Mouse (Mus musculus): ENCODE results near the gene 6030468B19Rik. TPM values are rescaled to one million over a fixed set of nuclear protein-coding genes. Genes with fewer than 3 reads are reported as not detected.

The 6030468B19Rik gene
- polyA plus RNA-seq, 1 experiment from 2014 or later = not detected

- Histone ChIP-seq H3K36me3 (no peaks in the 10 kb centered on the region), H3K4me2 (replicated peaks) (no peak overlapping the region), H3K27ac (replicated peaks) (no peak overlapping the region), H3K4me3 (no peak overlapping the region), H3K27me3 (no peaks in the 10 kb centered on the region), H3K4me1 (no peaks in the 10 kb centered on the region), H3K9ac (replicated peaks) (no peak overlapping the region), H3K9me3 (no peaks in the 10 kb centered on the region)
- WGBS = 84% methylated on average over 9 of the region's 9 CpGs
- ATAC-seq (replicated peaks) = no peak
Observed at GRCm38 (mm10) chr11:117791441-117791761, 6.1 kb upstream of the 6030468B19Rik start.

GRCm38 (mm10) chr11:117792281-117792888 lies 5.1 kb upstream of the 6030468B19Rik start:
- Histone ChIP-seq H3K9ac (replicated peaks) (no peak overlapping the region), H3K4me2 (replicated peaks) (no peak overlapping the region), H3K4me1 (no peaks in the 10 kb centered on the region), H3K4me3 (no peak overlapping the region), H3K27me3 (no peaks in the 10 kb centered on the region), H3K27ac (replicated peaks) (no peak overlapping the region), H3K36me3 (no peaks in the 10 kb centered on the region), H3K9me3 (no peaks in the 10 kb centered on the region)
- WGBS = 9% methylated on average over 22 of the region's 22 CpGs
- no peak for ATAC-seq (replicated peaks)

GRCm38 (mm10) chr11:117794035-117794551 lies 3.4 kb upstream of the 6030468B19Rik start:
- Histone ChIP-seq H3K9me3 (no peaks in the 10 kb centered on the region), H3K27ac (replicated peaks) (no peak overlapping the region), H3K36me3 (no peaks in the 10 kb centered on the region), H3K4me2 (replicated peaks) (no peak overlapping the region), H3K9ac (replicated peaks) (no peak overlapping the region), H3K4me1 (no peaks in the 10 kb centered on the region), H3K27me3 (no peaks in the 10 kb centered on the region), H3K4me3 (no peak overlapping the region)
- no peak for ATAC-seq (replicated peaks)
- 61% methylated on average over 4 of the region's 4 CpGs for WGBS

GRCm38 (mm10) chr11:117796954-117797353 lies 506 bp upstream of the 6030468B19Rik start:
- ATAC-seq (replicated peaks) = no peak
- H3K4me3 ChIP-seq = no peak overlapping the region
- H3K27me3 ChIP-seq = no peaks in the 10 kb centered on the region
- H3K27ac ChIP-seq (replicated peaks) = no peak overlapping the region
- WGBS = 49% methylated on average over 5 of the region's 5 CpGs
- H3K4me1 ChIP-seq = no peaks in the 10 kb centered on the region
- no peaks in the 10 kb centered on the region for H3K36me3 ChIP-seq
- no peaks in the 10 kb centered on the region for H3K9me3 ChIP-seq
- H3K9ac ChIP-seq (replicated peaks) = no peak overlapping the region
- H3K4me2 ChIP-seq (replicated peaks) = no peak overlapping the region

GRCm38 (mm10) chr11:117798160-117798541 lies 691 bp downstream of the 6030468B19Rik start:
- Histone ChIP-seq H3K4me3 (no peak overlapping the region), H3K4me2 (replicated peaks) (no peak overlapping the region), H3K36me3 (no peaks in the 10 kb centered on the region), H3K4me1 (no peaks in the 10 kb centered on the region), H3K27ac (replicated peaks) (no peak overlapping the region), H3K27me3 (no peaks in the 10 kb centered on the region), H3K9me3 (no peaks in the 10 kb centered on the region), H3K9ac (replicated peaks) (no peak overlapping the region)
- WGBS = 68% methylated on average over 2 of the region's 2 CpGs
- ATAC-seq (replicated peaks) = no peak

- Histone ChIP-seq H3K27me3 (no peaks in the 10 kb centered on the region), H3K4me2 (replicated peaks) (no peak overlapping the region), H3K9ac (replicated peaks) (no peak overlapping the region), H3K9me3 (no peaks in the 10 kb centered on the region), H3K36me3 (no peaks in the 10 kb centered on the region), H3K4me1 (no peaks in the 10 kb centered on the region), H3K4me3 (no peak overlapping the region), H3K27ac (replicated peaks) (no peak overlapping the region)
- WGBS = 67% methylated on average over 5 of the region's 5 CpGs
- no peak for ATAC-seq (replicated peaks)
Observed at GRCm38 (mm10) chr11:117799174-117799573, 1.7 kb downstream of the 6030468B19Rik start.

- no peak overlapping the region for H3K4me2 ChIP-seq (replicated peaks)
- H3K36me3 ChIP-seq = no peaks in the 10 kb centered on the region
- WGBS = 86% methylated on average over 7 of the region's 7 CpGs
- no peaks in the 10 kb centered on the region for H3K9me3 ChIP-seq
- no peak overlapping the region for H3K4me3 ChIP-seq
- H3K9ac ChIP-seq (replicated peaks) = no peak overlapping the region
- no peaks in the 10 kb centered on the region for H3K4me1 ChIP-seq
- ATAC-seq (replicated peaks) = no peak
- H3K27me3 ChIP-seq = no peaks in the 10 kb centered on the region
- no peak overlapping the region for H3K27ac ChIP-seq (replicated peaks)
Observed at GRCm38 (mm10) chr11:117800038-117800437, 2.6 kb downstream of the 6030468B19Rik start.

- Histone ChIP-seq H3K4me1 (no peaks in the 10 kb centered on the region), H3K4me3 (no peak overlapping the region), H3K9me3 (no peaks in the 10 kb centered on the region), H3K4me2 (replicated peaks) (no peak overlapping the region), H3K9ac (replicated peaks) (no peak overlapping the region), H3K27me3 (no peaks in the 10 kb centered on the region), H3K27ac (replicated peaks) (no peak overlapping the region), H3K36me3 (no peaks in the 10 kb centered on the region)
- WGBS = 84% methylated on average over 7 of the region's 7 CpGs
- no peak for ATAC-seq (replicated peaks)
Observed at GRCm38 (mm10) chr11:117801650-117802049, 4.2 kb downstream of the 6030468B19Rik start.

- H3K27me3 ChIP-seq = no peaks in the 10 kb centered on the region
- H3K9ac ChIP-seq (replicated peaks) = no peak overlapping the region
- H3K27ac ChIP-seq (replicated peaks) = no peak overlapping the region
- no peaks in the 10 kb centered on the region for H3K9me3 ChIP-seq
- H3K4me1 ChIP-seq = no peaks in the 10 kb centered on the region
- H3K4me3 ChIP-seq = no peak overlapping the region
- ATAC-seq (replicated peaks) = no peak
- H3K36me3 ChIP-seq = no peaks in the 10 kb centered on the region
- H3K4me2 ChIP-seq (replicated peaks) = no peak overlapping the region
- 100% methylated on average over 3 of the region's 3 CpGs for WGBS
Observed at GRCm38 (mm10) chr11:117803166-117803688, 5.8 kb downstream of the 6030468B19Rik start.

- no peak overlapping the region for H3K27ac ChIP-seq (replicated peaks)
- WGBS = 93% methylated on average over 6 of the region's 6 CpGs
- H3K27me3 ChIP-seq = peaks cover 8% of the 10 kb centered on the region; the same call in 1 of the 2 replicates
- H3K4me2 ChIP-seq (replicated peaks) = no peak overlapping the region
- H3K4me3 ChIP-seq = no peak overlapping the region
- H3K4me1 ChIP-seq = peaks cover 21% of the 10 kb centered on the region
- no peak for ATAC-seq (replicated peaks)
- H3K36me3 ChIP-seq = no peaks in the 10 kb centered on the region
- H3K9me3 ChIP-seq = no peaks in the 10 kb centered on the region
- no peak overlapping the region for H3K9ac ChIP-seq (replicated peaks)
Observed at GRCm38 (mm10) chr11:117806781-117807180, 9.3 kb downstream of the 6030468B19Rik start.

GRCm38 (mm10) chr11:117809407-117810311 lies 12.2 kb downstream of the 6030468B19Rik start, which contains the start of the genes Gm20708 and Syngr2:
Gene Gm20708, plus strand, starts transcription at chr11:117809668.
Gene Syngr2, plus strand, starts transcription at chr11:117809668.
- Histone ChIP-seq H3K4me2 (replicated peaks) (peak within 1 kb of the TSS; percentile 92), H3K9ac (replicated peaks) (peak within 1 kb of the TSS; percentile 61), H3K4me1 (peaks cover 21% of the 10 kb centered on the region), H3K27me3 (peaks cover 8% of the 10 kb centered on the region; the same call in 1 of the 2 replicates), H3K27ac (replicated peaks) (peak within 1 kb of the TSS; percentile 24; the same call in 1 of the 2 replicates), H3K4me3 (peak within 1 kb of the TSS; percentile 59), H3K9me3 (no peaks in the 10 kb centered on the region), H3K36me3 (no peaks in the 10 kb centered on the region)
- ATAC-seq (replicated peaks) = peak; percentile 71
- WGBS = under 1% methylated on average over 68 of the region's 75 CpGs
